Mouse (Mus musculus): Measurements from ENCODE around the gene Arhgef3. TPM values are rescaled to one million over a fixed set of nuclear protein-coding genes. Genes with fewer than 3 reads are reported as not detected.

Gene Arhgef3
- total RNA-seq, 1 experiment = 7.6 TPM

- Histone ChIP-seq H3K4me1 (ENCODE audit: control insufficient read depth in 2 of 2, insufficient read depth in 2 of 2, low read length in 2 of 2, poor library complexity in 1 of 2) (peaks cover 18 to 35% of the 10 kb centered on the region in 2 experiments), H3K4me3 (ENCODE audit: insufficient read depth in 1 of 2, low read depth in 1 of 2, low read length in 2 of 2, poor library complexity in 1 of 2, severe bottlenecking in 1 of 2) (no peak overlapping the region), H3K36me3 (ENCODE audit: control insufficient read depth, insufficient read depth, low read length, poor library complexity, severe bottlenecking) (no peaks in the 10 kb centered on the region), H3K9ac (ENCODE audit: insufficient read depth, low read depth, low read length, poor library complexity, severe bottlenecking) (no peak overlapping the region), H3K27ac (ENCODE audit: insufficient read depth, low read depth, low read length, poor library complexity, severe bottlenecking) (no peak overlapping the region), H3K9me3 (ENCODE audit: control insufficient read depth, insufficient read depth, low read depth, low read length) (no peaks in the 10 kb centered on the region)
- in situ Hi-C loops (cut with MboI; ENCODE audit: low sequenced_read_pairs in 2 of 2, unreplicated experiment in 2 of 2) = no loop called here
- DNase-seq (ENCODE audit: low read depth, low spot score) = no peak
- TF ChIP-seq MAFK (IDR thresholded peaks at IDR 0.05; ENCODE audit: insufficient read depth, low read depth, low read length) (no peak), ZC3H11A (IDR thresholded peaks at IDR 0.05; ENCODE audit: borderline replicate concordance, low read depth, low read length) (no peak), ZNF384 (IDR thresholded peaks at IDR 0.05; ENCODE audit: low read depth, low read length) (no peak), HCFC1 (IDR thresholded peaks at IDR 0.05; ENCODE audit: borderline replicate concordance, insufficient read depth, low read length) (no peak), CHD2 (IDR thresholded peaks at IDR 0.05; ENCODE audit: low read depth, low read length) (no peak)
Observed at GRCm38 (mm10) chr14:27340682-27341415, 226.2 kb downstream of the Arhgef3 start.

GRCm38 (mm10) chr14:27341486-27341885, 226.8 kb downstream of the Arhgef3 start:
- Histone ChIP-seq H3K4me3 (ENCODE audit: insufficient read depth in 1 of 2, low read depth in 1 of 2, low read length in 2 of 2, poor library complexity in 1 of 2, severe bottlenecking in 1 of 2) (no peak overlapping the region), H3K4me1 (ENCODE audit: control insufficient read depth in 2 of 2, insufficient read depth in 2 of 2, low read length in 2 of 2, poor library complexity in 1 of 2) (peaks cover 20 to 37% of the 10 kb centered on the region in 2 experiments), H3K9ac (ENCODE audit: insufficient read depth, low read depth, low read length, poor library complexity, severe bottlenecking) (no peak overlapping the region), H3K36me3 (ENCODE audit: control insufficient read depth, insufficient read depth, low read length, poor library complexity, severe bottlenecking) (no peaks in the 10 kb centered on the region), H3K9me3 (ENCODE audit: control insufficient read depth, insufficient read depth, low read depth, low read length) (no peaks in the 10 kb centered on the region), H3K27ac (ENCODE audit: insufficient read depth, low read depth, low read length, poor library complexity, severe bottlenecking) (no peak overlapping the region)
- in situ Hi-C loops (cut with MboI; ENCODE audit: low sequenced_read_pairs in 2 of 2, unreplicated experiment in 2 of 2) = no loop called here
- no peak for DNase-seq (ENCODE audit: low read depth, low spot score)
- no peak for TF ChIP-seq HCFC1 (IDR thresholded peaks at IDR 0.05; ENCODE audit: borderline replicate concordance, insufficient read depth, low read length)
- TF ChIP-seq ZC3H11A (IDR thresholded peaks at IDR 0.05; ENCODE audit: borderline replicate concordance, low read depth, low read length) = no peak
- TF ChIP-seq CHD2 (IDR thresholded peaks at IDR 0.05; ENCODE audit: low read depth, low read length) = no peak
- TF ChIP-seq MAFK (IDR thresholded peaks at IDR 0.05; ENCODE audit: insufficient read depth, low read depth, low read length) = no peak
- TF ChIP-seq ZNF384 (IDR thresholded peaks at IDR 0.05; ENCODE audit: low read depth, low read length) = no peak

GRCm38 (mm10) chr14:27342451-27342850, 227.8 kb downstream of the Arhgef3 start:
- no peaks in the 10 kb centered on the region for H3K9me3 ChIP-seq (ENCODE audit: control insufficient read depth, insufficient read depth, low read depth, low read length)
- H3K4me1 ChIP-seq (ENCODE audit: control insufficient read depth in 2 of 2, insufficient read depth in 2 of 2, low read length in 2 of 2, poor library complexity in 1 of 2) = peaks cover 22 to 34% of the 10 kb centered on the region in 2 experiments
- DNase-seq (ENCODE audit: low read depth, low spot score) = no peak
- H3K36me3 ChIP-seq (ENCODE audit: control insufficient read depth, insufficient read depth, low read length, poor library complexity, severe bottlenecking) = no peaks in the 10 kb centered on the region
- no peak overlapping the region for H3K4me3 ChIP-seq (ENCODE audit: insufficient read depth in 1 of 2, low read depth in 1 of 2, low read length in 2 of 2, poor library complexity in 1 of 2, severe bottlenecking in 1 of 2)
- H3K9ac ChIP-seq (ENCODE audit: insufficient read depth, low read depth, low read length, poor library complexity, severe bottlenecking) = no peak overlapping the region
- in situ Hi-C loops (cut with MboI; ENCODE audit: low sequenced_read_pairs in 2 of 2, unreplicated experiment in 2 of 2) = no loop called here
- TF ChIP-seq HCFC1 (IDR thresholded peaks at IDR 0.05; ENCODE audit: borderline replicate concordance, insufficient read depth, low read length) (no peak), ZNF384 (IDR thresholded peaks at IDR 0.05; ENCODE audit: low read depth, low read length) (no peak), ZC3H11A (IDR thresholded peaks at IDR 0.05; ENCODE audit: borderline replicate concordance, low read depth, low read length) (no peak), MAFK (IDR thresholded peaks at IDR 0.05; ENCODE audit: insufficient read depth, low read depth, low read length) (no peak), CHD2 (IDR thresholded peaks at IDR 0.05; ENCODE audit: low read depth, low read length) (no peak)
- H3K27ac ChIP-seq (ENCODE audit: insufficient read depth, low read depth, low read length, poor library complexity, severe bottlenecking) = no peak overlapping the region

GRCm38 (mm10) chr14:27344250-27344990, 229.7 kb downstream of the Arhgef3 start:
- TF ChIP-seq MAFK (IDR thresholded peaks at IDR 0.05; ENCODE audit: insufficient read depth, low read depth, low read length) (no peak), CHD2 (IDR thresholded peaks at IDR 0.05; ENCODE audit: low read depth, low read length) (no peak), ZNF384 (IDR thresholded peaks at IDR 0.05; ENCODE audit: low read depth, low read length) (no peak), ZC3H11A (IDR thresholded peaks at IDR 0.05; ENCODE audit: borderline replicate concordance, low read depth, low read length) (no peak), HCFC1 (IDR thresholded peaks at IDR 0.05; ENCODE audit: borderline replicate concordance, insufficient read depth, low read length) (no peak)
- H3K9ac ChIP-seq (ENCODE audit: insufficient read depth, low read depth, low read length, poor library complexity, severe bottlenecking) = no peak overlapping the region
- no peak for DNase-seq (ENCODE audit: low read depth, low spot score)

More at GRCm38 (mm10) chr14:27344250-27344990, 229.7 kb downstream of the Arhgef3 start:
- in situ Hi-C loops (cut with MboI; ENCODE audit: low sequenced_read_pairs in 2 of 2, unreplicated experiment in 2 of 2) = no loop called here
- Histone ChIP-seq H3K4me3 (ENCODE audit: insufficient read depth in 1 of 2, low read depth in 1 of 2, low read length in 2 of 2, poor library complexity in 1 of 2, severe bottlenecking in 1 of 2) (no peak overlapping the region), H3K36me3 (ENCODE audit: control insufficient read depth, insufficient read depth, low read length, poor library complexity, severe bottlenecking) (no peaks in the 10 kb centered on the region), H3K9me3 (ENCODE audit: control insufficient read depth, insufficient read depth, low read depth, low read length) (no peaks in the 10 kb centered on the region), H3K27ac (ENCODE audit: insufficient read depth, low read depth, low read length, poor library complexity, severe bottlenecking) (no peak overlapping the region; the same call in 1 of the 2 replicates), H3K4me1 (ENCODE audit: control insufficient read depth in 2 of 2, insufficient read depth in 2 of 2, low read length in 2 of 2, poor library complexity in 1 of 2) (peaks cover 27 to 45% of the 10 kb centered on the region in 2 experiments)

All from ES-E14 (cell line).